Mouse (Mus musculus): ENCODE measurements around the gene Dusp22.

GRCm38 (mm10) chr13:30730104-30730793 is 70.5 kb downstream of the Dusp22 start:
- TF ChIP-seq CTCF (IDR thresholded peaks at IDR 0.05; ENCODE audit: insufficient read depth, low read length): no peak
- no peak for TF ChIP-seq POLR2A (IDR thresholded peaks at IDR 0.05; ENCODE audit: borderline replicate concordance, extremely low read depth, low read depth, low read length)

Data from lung, adult 2 months (tissue).